Mouse (Mus musculus) right cerebral cortex, adult 2 months (tissue): Measurements from ENCODE around the gene Rpf2.

Source experiments
- DNase-seq, 2 experiments: peaks; one replicate each; pipeline ENCODE4 v3.0.0; 2021 to 2022; ENCODE audit warnings: low spot score in 2 of 2

Rpf2 gene

GRCm38 (mm10) chr10:40246374-40247165 lies at the start of gene Rpf2:
Gene Rpf2 (minus strand): TSS chr10:40247036.
- DNase-seq, result peak; percentile 82 to 87

- DNase-seq, result no peak
Measured at GRCm38 (mm10) chr10:40292640-40293039, 45.8 kb upstream of the Rpf2 start.

GRCm38 (mm10) chr10:40286767-40287166 lies 39.9 kb upstream of the Rpf2 start:
- no peak for DNase-seq

- DNase-seq, result no peak
Measured at GRCm38 (mm10) chr10:40285571-40285970, 38.7 kb upstream of the Rpf2 start.

- no peak for DNase-seq
Measured at GRCm38 (mm10) chr10:40284997-40285396, 38.2 kb upstream of the Rpf2 start.

GRCm38 (mm10) chr10:40284179-40284831 lies 37.5 kb upstream of the Rpf2 start:
- peak; percentile 56 to 57 for DNase-seq

- no peak for DNase-seq
Measured at GRCm38 (mm10) chr10:40283636-40284035, 36.8 kb upstream of the Rpf2 start.

GRCm38 (mm10) chr10:40281565-40281964 lies 34.7 kb upstream of the Rpf2 start:
- no peak for DNase-seq

- DNase-seq, result no peak
Measured at GRCm38 (mm10) chr10:40278317-40278716, 31.5 kb upstream of the Rpf2 start.

- no peak for DNase-seq
Measured at GRCm38 (mm10) chr10:40275991-40276390, 29.2 kb upstream of the Rpf2 start.

- DNase-seq, result no peak
Measured at GRCm38 (mm10) chr10:40273938-40274337, 27.1 kb upstream of the Rpf2 start.

- DNase-seq, result no peak
Measured at GRCm38 (mm10) chr10:40271216-40271615, 24.4 kb upstream of the Rpf2 start.

GRCm38 (mm10) chr10:40264920-40265319 lies 18.1 kb upstream of the Rpf2 start:
- no peak for DNase-seq

GRCm38 (mm10) chr10:40263691-40264090 lies 16.9 kb upstream of the Rpf2 start:
- no peak for DNase-seq

GRCm38 (mm10) chr10:40262200-40262599 lies 15.4 kb upstream of the Rpf2 start:
- no peak for DNase-seq

GRCm38 (mm10) chr10:40260305-40260704 lies 13.5 kb upstream of the Rpf2 start:
- DNase-seq, result no peak

GRCm38 (mm10) chr10:40259542-40259941 lies 12.7 kb upstream of the Rpf2 start:
- DNase-seq, result no peak

GRCm38 (mm10) chr10:40258976-40259375 lies 12.1 kb upstream of the Rpf2 start:
- peak; percentile 50 to 65 for DNase-seq

GRCm38 (mm10) chr10:40258401-40258966 lies 11.6 kb upstream of the Rpf2 start:
- peak; percentile 47 to 55 for DNase-seq

- DNase-seq, result peak; percentile 95 to 97
Measured at GRCm38 (mm10) chr10:40257414-40258255, 10.8 kb upstream of the Rpf2 start, which contains the start of gene Gtf3c6. Gene Gtf3c6 (minus strand): TSS chr10:40258108.

GRCm38 (mm10) chr10:40256716-40257115 lies 9.9 kb upstream of the Rpf2 start:
- DNase-seq, result peak; percentile 44 to 56

GRCm38 (mm10) chr10:40250969-40251368 lies 4.1 kb upstream of the Rpf2 start:
- no peak for DNase-seq
